Mouse (Mus musculus) embryonic facial prominence, embryonic 15.5 days (tissue): ENCODE results near the gene Irf8. TPM values are rescaled to one million over a fixed set of nuclear protein-coding genes. Genes with fewer than 3 reads are reported as not detected.

Experiments
- ATAC-seq: fragments of 200-750 bp; cut with Nextera tagmentation; 2 replicates; pipeline ENCODE4 v1.8.0; 2017; ENCODE audit warnings: low read depth, moderate TSS enrichment; ENCODE audit not compliant: insufficient number of reproducible peaks, low FRiP score, low TSS enrichment
- H3K27ac ChIP-seq: fragments of 300-500 bp; sonication (generic); replicated peaks from 2 replicates; pipeline ENCODE4 v1.5.1; 2015; ENCODE audit warnings: mild to moderate bottlenecking, inconsistent platforms
- H3K27me3 ChIP-seq: fragments of 300-500 bp; sonication (generic); 2 replicates; pipeline ENCODE4 v1.6.1; 2015; ENCODE audit warnings: inconsistent platforms
- H3K36me3 ChIP-seq: fragments of 300-500 bp; sonication (generic); 2 replicates; pipeline ENCODE4 v1.6.1; 2015; ENCODE audit warnings: mild to moderate bottlenecking, inconsistent platforms
- H3K4me1 ChIP-seq: fragments of 300-500 bp; sonication (generic); 2 replicates; pipeline ENCODE4 v1.6.1; 2015; ENCODE audit warnings: inconsistent platforms
- H3K4me2 ChIP-seq: fragments of 300-500 bp; sonication (generic); replicated peaks from 2 replicates; pipeline ENCODE4 v1.6.1; 2015; ENCODE audit warnings: mild to moderate bottlenecking, inconsistent platforms
- H3K4me3 ChIP-seq: fragments of 300-500 bp; sonication (generic); replicated peaks from 2 replicates; pipeline ENCODE4 v1.5.1; 2015; ENCODE audit warnings: mild to moderate bottlenecking, inconsistent platforms
- H3K9ac ChIP-seq: fragments of 300-500 bp; sonication (generic); 2 replicates; pipeline ENCODE4 v1.6.1; 2015; ENCODE audit warnings: inconsistent platforms
- H3K9me3 ChIP-seq: fragments of 300-500 bp; sonication (generic); replicated peaks from 2 replicates; pipeline ENCODE4 v1.6.1; 2016; ENCODE audit warnings: inconsistent platforms
- WGBS: fragments of 180-500 bp; shearing (Covaris S2); methylation state at CpG from one replicate; pipeline ENCODE4 v1.1.7; 2015; 5-methylcytosine and 5-hydroxymethylcytosine counted together
- polyA plus RNA-seq: library from polyadenylated mRNA; unstranded; fragments of >200 nt; fragmentation: Nextera tagmentation; extraction: Ambion mirVana; gene quantifications from 2 replicates; pipeline ENCODE4 v1.2.1, GENCODE M21; 2015

Gene Irf8
- polyA plus RNA-seq, 1 experiment from 2014 or later = 10.2 TPM

DNA sequence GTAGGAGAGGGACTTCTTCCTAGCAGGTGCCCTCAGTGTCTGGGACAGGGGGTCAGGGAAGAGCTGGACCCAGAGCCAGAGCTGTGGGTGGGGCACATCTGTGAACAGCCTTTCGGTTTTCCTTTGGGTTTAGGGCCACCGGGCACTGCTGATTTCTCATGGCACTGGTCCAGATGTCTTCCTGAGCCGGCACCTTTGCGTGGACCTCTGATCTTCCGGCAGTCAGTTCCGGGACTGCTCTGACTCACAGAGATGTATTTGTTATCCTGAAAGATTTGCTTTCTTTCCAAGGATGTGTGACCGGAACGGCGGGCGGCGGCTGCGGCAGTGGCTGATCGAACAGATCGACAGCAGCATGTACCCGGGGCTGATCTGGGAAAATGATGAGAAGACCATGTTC is 3.4 kb downstream of the Irf8 start:
- H3K9me3 ChIP-seq = no peaks in the 10 kb centered on the region
- peaks cover 23% of the 10 kb centered on the region for H3K4me1 ChIP-seq
- H3K4me3 ChIP-seq = no peak overlapping the region
- H3K27ac ChIP-seq = no peak overlapping the region
- no peak overlapping the region for H3K9ac ChIP-seq
- H3K36me3 ChIP-seq = no peaks in the 10 kb centered on the region
- ATAC-seq = no peak
- 73% methylated on average over 15 of the region's 15 CpGs for WGBS
- no peak overlapping the region for H3K4me2 ChIP-seq
- peaks cover 42% of the 10 kb centered on the region for H3K27me3 ChIP-seq

DNA sequence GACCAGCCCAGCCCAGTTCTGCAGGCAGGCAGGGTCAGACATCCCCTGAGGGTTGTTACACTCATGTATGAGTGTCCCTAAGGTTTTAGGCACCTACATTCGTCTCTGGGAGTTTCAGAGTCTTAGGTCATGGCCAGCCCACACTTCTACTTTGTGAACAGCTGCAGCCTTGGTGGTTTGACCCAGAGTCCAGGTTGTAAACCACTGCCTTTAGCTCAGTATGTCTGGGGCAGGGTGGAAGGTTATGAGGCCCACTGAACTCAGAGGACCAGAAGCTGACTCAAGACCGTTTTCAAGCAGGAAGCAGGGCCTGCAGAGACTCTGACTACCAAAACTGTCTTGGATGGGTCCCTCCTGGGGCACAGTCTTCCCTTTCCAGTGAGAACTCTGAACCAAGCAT is 4.4 kb downstream of the Irf8 start:
- ATAC-seq = no peak

DNA sequence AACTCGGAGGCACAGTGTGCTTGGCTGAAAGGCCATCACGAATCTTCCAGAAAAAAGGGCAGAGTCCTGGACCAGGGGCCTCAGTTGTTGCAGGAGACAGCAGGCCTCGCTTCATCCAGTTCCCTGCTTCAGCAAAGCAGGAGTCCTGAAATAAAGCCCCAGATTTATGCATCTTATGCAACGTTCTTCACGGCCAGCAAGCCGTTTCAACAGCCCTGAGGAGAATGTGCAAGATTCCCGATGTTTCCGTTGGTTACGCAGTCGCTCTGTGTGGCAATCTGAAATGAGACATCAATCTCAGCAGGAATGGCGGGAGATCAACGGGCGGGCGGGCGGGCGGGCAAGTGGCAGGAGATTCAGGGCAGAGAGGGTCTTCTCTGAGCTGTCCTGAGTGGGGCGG is 4.8 kb downstream of the Irf8 start:
- H3K27me3 ChIP-seq = peaks cover 28% of the 10 kb centered on the region
- no peak for ATAC-seq
- H3K27ac ChIP-seq = no peak overlapping the region
- H3K36me3 ChIP-seq = no peaks in the 10 kb centered on the region
- WGBS = 86% methylated on average over 17 of the region's 17 CpGs
- no peak overlapping the region for H3K4me3 ChIP-seq
- no peaks in the 10 kb centered on the region for H3K9me3 ChIP-seq
- peaks cover 17% of the 10 kb centered on the region for H3K4me1 ChIP-seq
- H3K9ac ChIP-seq = no peak overlapping the region
- H3K4me2 ChIP-seq = no peak overlapping the region

More for the DNA sequence above, 4.4 kb downstream of the Irf8 start:
- Histone ChIP-seq H3K4me3 (no peak overlapping the region), H3K36me3 (no peaks in the 10 kb centered on the region), H3K9me3 (no peaks in the 10 kb centered on the region), H3K9ac (no peak overlapping the region), H3K4me2 (no peak overlapping the region), H3K27ac (no peak overlapping the region), H3K4me1 (peaks cover 21% of the 10 kb centered on the region), H3K27me3 (peaks cover 32% of the 10 kb centered on the region)
- WGBS = 56% methylated on average over 2 of the region's 2 CpGs

DNA sequence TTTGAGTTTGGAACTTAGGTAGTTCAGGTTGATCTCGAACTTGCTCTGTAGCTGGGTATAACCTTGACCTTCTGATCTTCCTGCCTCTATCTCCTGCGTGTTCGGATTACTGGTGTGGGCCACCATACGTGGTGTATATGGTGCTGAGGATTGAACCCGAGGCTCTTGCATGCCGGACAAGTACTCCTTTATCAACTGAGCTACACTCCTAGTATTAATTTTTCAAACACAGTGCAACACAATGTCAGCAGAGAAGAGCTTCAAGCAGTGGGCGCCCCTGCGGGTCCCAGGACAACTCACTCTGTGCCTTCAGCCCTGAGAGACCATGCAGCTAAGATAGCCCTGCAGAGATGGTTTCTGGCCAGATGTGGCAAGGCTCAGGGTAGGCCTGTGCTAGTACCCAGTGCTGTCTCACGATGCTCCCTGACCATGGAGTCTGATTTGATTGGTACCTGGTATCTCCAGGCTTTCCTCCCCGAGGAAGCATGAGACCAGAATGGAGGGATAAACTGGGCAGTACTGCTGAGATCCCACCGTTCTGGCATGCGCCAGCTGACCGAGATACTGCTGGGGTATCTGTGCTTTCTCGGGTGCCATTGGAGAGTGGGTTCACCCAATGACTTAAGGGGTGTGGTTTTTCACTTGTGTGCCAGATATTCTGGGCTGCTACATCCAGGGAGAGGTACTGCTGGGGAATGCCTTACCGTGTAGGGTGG is 5.8 kb downstream of the Irf8 start:
- WGBS = 88% methylated on average over 15 of the region's 15 CpGs
- Histone ChIP-seq H3K4me1 (0 out of 2 replicates have a peak, but pooled peaks cover 8% of the 10 kb centered on the region), H3K36me3 (no peaks in the 10 kb centered on the region), H3K4me3 (no peak overlapping the region), H3K27me3 (peaks cover 22% of the 10 kb centered on the region), H3K27ac (no peak overlapping the region), H3K4me2 (no peak overlapping the region), H3K9ac (no peak overlapping the region), H3K9me3 (no peaks in the 10 kb centered on the region)
- ATAC-seq = no peak

DNA sequence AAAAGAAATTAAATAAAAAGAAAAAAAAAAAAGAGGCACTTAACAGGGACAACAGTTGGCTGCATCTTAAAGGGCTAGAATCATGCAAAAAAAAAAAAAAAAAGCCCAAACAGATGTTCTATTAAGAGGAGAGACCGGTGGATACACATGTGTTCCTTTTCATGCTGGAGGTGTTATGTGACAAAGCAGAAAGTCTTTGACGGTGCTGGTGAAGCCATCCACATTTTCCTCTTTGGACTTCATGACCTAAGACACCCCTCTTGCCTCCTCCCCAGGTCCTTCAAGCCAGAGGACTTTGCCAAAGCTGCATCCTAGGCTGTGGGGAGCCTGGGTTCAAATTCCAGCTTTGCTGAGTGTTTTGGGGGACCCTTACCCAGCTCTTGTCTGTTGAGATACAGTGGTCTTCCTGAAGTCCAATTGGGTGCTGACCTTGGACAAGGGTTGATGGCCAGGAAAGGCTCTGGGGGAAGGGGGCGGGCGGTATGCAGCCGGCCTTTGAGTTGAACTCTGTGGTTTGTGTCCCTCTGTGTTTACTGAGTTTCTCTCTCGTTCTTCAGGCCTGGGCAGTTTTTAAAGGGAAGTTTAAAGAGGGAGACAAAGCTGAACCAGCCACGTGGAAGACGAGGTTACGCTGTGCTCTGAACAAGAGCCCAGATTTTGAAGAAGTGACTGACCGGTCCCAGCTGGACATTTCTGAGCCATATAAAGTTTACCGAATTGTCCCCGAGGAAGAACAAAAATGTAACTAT is 7.2 kb downstream of the Irf8 start:
- Histone ChIP-seq H3K4me2 (no peak overlapping the region), H3K27ac (no peak overlapping the region), H3K4me3 (no peak overlapping the region), H3K4me1 (0 out of 2 replicates have a peak, but pooled peaks cover 7% of the 10 kb centered on the region), H3K27me3 (peaks cover 9% of the 10 kb centered on the region), H3K9ac (no peak overlapping the region), H3K36me3 (no peaks in the 10 kb centered on the region), H3K9me3 (no peaks in the 10 kb centered on the region)
- ATAC-seq = no peak
- WGBS = 58% methylated on average over 12 of the region's 12 CpGs

DNA sequence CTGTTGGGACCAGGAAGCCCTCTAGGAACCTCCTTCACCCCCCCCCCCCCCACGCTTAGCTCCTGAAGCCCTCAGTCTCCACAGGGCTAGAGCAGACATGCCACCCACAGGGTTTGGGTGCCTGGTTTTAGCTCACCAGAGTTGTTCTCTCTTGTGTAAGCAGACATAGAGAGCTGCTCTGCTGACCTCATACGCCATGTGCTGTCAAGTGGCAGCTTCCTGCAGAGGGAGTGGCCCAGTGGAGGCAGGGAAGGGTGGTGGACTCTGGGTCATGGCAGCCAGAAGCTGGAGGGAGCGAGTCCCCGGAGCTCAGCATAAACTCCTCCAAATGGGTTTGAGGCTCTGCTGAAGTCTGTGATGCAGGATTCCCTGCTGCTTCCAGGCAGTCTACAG is 7.7 kb downstream of the Irf8 start:
- no peak overlapping the region for H3K27ac ChIP-seq
- 52% methylated on average over 4 of the region's 4 CpGs for WGBS

DNA sequence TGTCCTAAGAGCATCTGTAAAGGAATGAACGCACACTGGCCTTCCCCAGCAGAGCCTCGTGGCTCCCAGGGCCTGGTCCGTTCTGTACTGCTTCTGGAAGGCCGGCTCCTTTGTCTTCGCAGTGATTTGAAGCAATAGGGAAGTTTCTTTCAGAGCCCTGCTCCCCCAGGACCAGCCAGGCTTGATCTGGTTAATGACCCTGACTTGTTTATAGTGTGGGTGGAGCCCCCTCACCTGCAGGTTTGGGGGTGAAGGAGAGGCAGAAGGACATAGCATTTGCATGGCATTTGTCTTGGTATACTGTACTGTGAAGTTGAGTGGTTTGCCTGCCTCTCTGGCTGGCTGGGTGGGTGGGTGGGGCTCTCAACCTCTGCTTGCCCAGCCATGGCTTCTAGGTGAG is 8.3 kb downstream of the Irf8 start:
- no peaks in the 10 kb centered on the region for H3K9me3 ChIP-seq
- H3K4me1 ChIP-seq = 0 out of 2 replicates have a peak, but pooled peaks cover 7% of the 10 kb centered on the region
- no peak overlapping the region for H3K9ac ChIP-seq
- no peaks in the 10 kb centered on the region for H3K27me3 ChIP-seq
- H3K27ac ChIP-seq = no peak overlapping the region
- WGBS = 75% methylated on average over 5 of the region's 5 CpGs
- H3K4me3 ChIP-seq = no peak overlapping the region
- H3K4me2 ChIP-seq = no peak overlapping the region
- no peak for ATAC-seq
- H3K36me3 ChIP-seq = no peaks in the 10 kb centered on the region

More for the DNA sequence above, 7.7 kb downstream of the Irf8 start:
- H3K36me3 ChIP-seq = no peaks in the 10 kb centered on the region
- H3K4me3 ChIP-seq = no peak overlapping the region
- ATAC-seq = no peak
- H3K9me3 ChIP-seq = no peaks in the 10 kb centered on the region
- H3K9ac ChIP-seq = no peak overlapping the region
- 0 out of 2 replicates have a peak, but pooled peaks cover 7% of the 10 kb centered on the region for H3K4me1 ChIP-seq
- no peak overlapping the region for H3K4me2 ChIP-seq
- H3K27me3 ChIP-seq = peaks cover 4% of the 10 kb centered on the region; the same call in 1 of the 2 replicates

DNA sequence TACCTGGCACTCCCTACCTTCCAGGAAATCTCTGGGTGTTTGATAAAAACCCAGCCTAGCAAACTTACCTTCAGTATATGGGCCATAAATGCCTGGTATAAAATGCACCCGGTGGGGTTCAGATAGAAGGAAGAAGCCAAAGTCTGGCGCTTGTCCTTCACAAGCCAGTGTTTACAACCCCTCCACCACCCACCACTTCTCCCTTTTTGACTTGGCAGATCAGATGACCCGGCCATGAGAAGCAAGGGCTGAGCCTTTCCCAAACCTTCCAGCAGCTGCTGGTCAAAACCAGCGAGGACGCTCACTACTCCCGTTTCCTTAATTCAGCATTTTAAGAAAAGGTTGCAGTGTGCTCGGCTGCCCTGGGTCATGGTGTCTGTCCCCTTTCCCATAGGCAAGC is 9.1 kb downstream of the Irf8 start:
- 68% methylated on average over 7 of the region's 7 CpGs for WGBS
- no peaks in the 10 kb centered on the region for H3K27me3 ChIP-seq
- 0 out of 2 replicates have a peak, but pooled peaks cover 7% of the 10 kb centered on the region for H3K4me1 ChIP-seq
- no peak overlapping the region for H3K27ac ChIP-seq
- no peak for ATAC-seq
- no peaks in the 10 kb centered on the region for H3K9me3 ChIP-seq
- H3K9ac ChIP-seq = no peak overlapping the region
- no peak overlapping the region for H3K4me2 ChIP-seq
- no peaks in the 10 kb centered on the region for H3K36me3 ChIP-seq
- no peak overlapping the region for H3K4me3 ChIP-seq

DNA sequence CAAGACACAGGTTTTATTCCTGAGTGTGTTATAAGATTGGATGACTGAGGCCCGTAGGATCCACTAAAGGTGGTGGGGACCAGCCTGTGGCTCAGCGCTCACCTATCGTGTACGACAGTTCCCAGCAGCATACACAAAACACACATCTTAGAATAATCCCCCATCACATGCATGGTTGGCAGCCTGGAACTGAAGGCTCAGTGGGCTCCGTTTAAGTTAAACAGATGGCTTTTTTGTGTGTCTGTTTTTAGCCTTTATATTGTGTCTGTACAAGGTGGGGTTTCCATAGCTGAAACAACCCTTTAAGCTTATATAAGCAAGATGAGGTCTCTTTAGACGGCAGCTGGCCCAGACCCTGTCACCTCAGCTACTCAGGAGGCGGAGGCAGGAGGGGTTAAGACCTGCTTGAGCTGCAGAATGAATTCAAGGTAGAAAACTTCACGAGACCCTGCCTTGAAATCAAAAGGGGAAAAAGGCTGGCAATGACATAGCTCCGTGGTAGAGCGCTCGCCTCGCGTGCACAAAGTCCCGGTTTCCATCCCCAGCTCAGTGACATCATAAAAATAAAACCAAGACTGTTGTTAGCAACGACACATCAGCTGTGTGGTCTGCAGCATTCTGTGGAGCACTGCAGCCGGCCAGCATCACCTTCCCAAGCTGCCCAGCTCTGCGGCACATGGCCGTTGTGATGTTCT is 10.0 kb downstream of the Irf8 start:
- no peak for ATAC-seq
- Histone ChIP-seq H3K36me3 (no peaks in the 10 kb centered on the region), H3K4me2 (no peak overlapping the region), H3K4me1 (0 out of 2 replicates have a peak, but pooled peaks cover 7% of the 10 kb centered on the region), H3K9ac (no peak overlapping the region), H3K27ac (no peak overlapping the region), H3K9me3 (no peaks in the 10 kb centered on the region), H3K4me3 (no peak overlapping the region), H3K27me3 (no peaks in the 10 kb centered on the region)
- 70% methylated on average over 18 of the region's 18 CpGs for WGBS

DNA sequence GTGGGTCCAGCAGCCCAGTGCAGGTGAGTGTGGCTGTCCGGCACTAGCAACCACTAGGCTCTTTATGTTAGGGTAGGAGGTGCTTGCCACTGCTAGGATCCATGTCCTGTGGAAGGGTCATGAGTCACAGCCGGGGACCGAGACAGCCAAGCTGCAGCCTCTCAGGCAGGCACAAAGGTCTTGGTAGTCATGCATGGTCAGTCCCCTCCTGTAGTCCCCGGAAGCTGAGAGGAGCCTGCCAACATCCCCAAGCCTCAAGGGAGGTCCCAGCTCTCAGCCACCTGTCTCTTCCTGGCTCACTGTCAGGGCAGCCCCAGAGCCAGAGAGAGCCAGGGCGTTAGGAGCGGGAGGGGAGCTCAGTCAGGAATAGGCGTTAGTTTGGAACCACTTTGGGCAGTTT is 11.1 kb downstream of the Irf8 start:
- Histone ChIP-seq H3K36me3 (no peaks in the 10 kb centered on the region), H3K4me1 (peaks cover 16% of the 10 kb centered on the region), H3K27ac (no peak overlapping the region), H3K4me2 (no peak overlapping the region), H3K9ac (no peak overlapping the region), H3K4me3 (no peak overlapping the region), H3K9me3 (no peaks in the 10 kb centered on the region), H3K27me3 (no peaks in the 10 kb centered on the region)
- WGBS = 87% methylated on average over 7 of the region's 7 CpGs
- ATAC-seq = no peak

DNA sequence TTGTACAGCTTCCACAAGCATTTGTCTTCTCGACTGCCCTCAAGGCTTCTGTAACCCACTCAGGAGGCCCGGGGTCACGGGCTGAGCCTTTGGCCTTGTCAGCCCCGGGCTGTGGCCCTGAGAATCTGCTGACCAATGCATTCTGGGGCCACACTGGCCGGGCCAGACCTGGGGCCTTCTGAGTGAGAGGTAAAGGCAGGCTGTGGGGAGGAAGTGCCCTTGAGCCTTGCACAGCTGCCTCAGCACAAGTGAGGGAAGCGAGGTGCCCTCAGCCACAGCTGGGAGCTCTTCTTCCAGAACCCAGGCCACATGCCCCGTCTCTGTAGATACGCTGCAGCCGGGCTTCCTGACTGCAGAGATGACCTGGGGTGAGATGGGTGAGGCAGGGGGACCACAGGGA is 14.5 kb downstream of the Irf8 start:
- Histone ChIP-seq H3K36me3 (no peaks in the 10 kb centered on the region), H3K4me1 (peaks cover 11% of the 10 kb centered on the region), H3K9me3 (no peaks in the 10 kb centered on the region), H3K27ac (no peak overlapping the region), H3K4me3 (no peak overlapping the region), H3K4me2 (no peak overlapping the region), H3K27me3 (peaks cover 4% of the 10 kb centered on the region), H3K9ac (no peak overlapping the region)
- WGBS = 70% methylated on average over 9 of the region's 9 CpGs
- ATAC-seq = no peak
